Comparison of ENCODE assay signal across 11 mouse cellular contexts in the genomic region with DNA sequence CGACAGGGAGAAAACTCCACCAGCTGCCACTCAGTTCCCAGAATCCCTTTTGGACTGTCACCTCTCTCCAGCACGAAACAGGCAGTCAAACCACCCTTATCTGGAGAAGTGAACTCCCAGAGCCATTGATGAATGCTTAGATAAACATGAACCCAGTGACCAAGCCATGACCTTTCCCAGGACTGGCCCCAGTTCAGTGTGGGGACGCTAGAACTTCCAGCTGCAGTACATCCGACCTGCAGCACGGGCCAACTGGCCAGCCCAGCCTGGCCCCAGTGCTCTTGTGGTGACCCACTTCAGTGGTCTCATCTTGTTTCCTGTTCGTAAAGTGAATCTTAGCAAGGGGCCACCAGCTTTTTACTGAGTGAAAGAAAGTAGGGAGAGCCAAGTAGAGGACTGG. TPM values are rescaled to one million over a fixed set of nuclear protein-coding genes. Genes with fewer than 3 reads are reported as not detected.
DNase-seq lines count a peak whose midpoint lies in the region; ATAC-seq lines count a peak whose summit lies in the region.
"Had no signal": no experiment of that assay in that cellular context is flagged by ENCODE, and none has a peak within 500 bp of the region (broad histone marks: within the 10 kb centered on the region; RNA-seq: fewer than 3 reads in every experiment).

No protein-coding gene starts in this region.

- H3K36me3 ChIP-seq in limb, embryonic 11.5 days (ENCODE audit: control insufficient read depth, insufficient read depth, low read length) = no peaks in the 10 kb centered on the region
- H3K36me3 ChIP-seq: lung, embryonic 15.5 days had no signal

- H3K4me3 ChIP-seq in limb, embryonic 11.5 days (ENCODE audit: low read depth, low read length) = no peak overlapping the region
- H3K4me3 ChIP-seq: lung, embryonic 15.5 days had no signal

- H3K9ac ChIP-seq in limb, embryonic 11.5 days (ENCODE audit: low read length) = no peak overlapping the region
- H3K9ac ChIP-seq: lung, embryonic 15.5 days had no signal

- 15% methylated on average over 6 of the region's 6 CpGs for WGBS in limb, embryonic 11.5 days

- no peaks in the 10 kb centered on the region for H3K27me3 ChIP-seq in limb, embryonic 11.5 days (ENCODE audit: control insufficient read depth, insufficient read depth, low read length)
- H3K27me3 ChIP-seq: lung, embryonic 15.5 days had no signal

- peak; percentile 40 for DNase-seq in gastrocnemius, adult 18-20 months (ENCODE audit: low spot score)
- no peak for DNase-seq in gastrocnemius, postnatal 4 days (ENCODE audit: low spot score in 2 of 2)
- peak; percentile 43 for DNase-seq in urinary bladder, postnatal 14 days (ENCODE audit: low spot score)
- DNase-seq in urinary bladder, postnatal 25 days (ENCODE audit: low spot score) = no peak
- no peak for DNase-seq in limb, embryonic 11.5 days (ENCODE audit: low spot score)
- no peak for DNase-seq in spleen, postnatal 10 days (ENCODE audit: low spot score in 2 of 2)
- no peak for DNase-seq in urinary bladder, adult 2 months (ENCODE audit: low spot score)
- DNase-seq: cerebellum, adult 2 months had no signal

- no peak for ATAC-seq in limb, embryonic 11.5 days (ENCODE audit: insufficient number of reproducible peaks, low FRiP score, low TSS enrichment, low read depth)
- no peak for ATAC-seq in inflammation-experienced regulatory T-cells, adult 6 months

- H3K4me2 ChIP-seq in limb, embryonic 11.5 days (ENCODE audit: low read depth, severe bottlenecking) = no peak overlapping the region
- H3K4me2 ChIP-seq: lung, embryonic 15.5 days had no signal

- H3K27ac ChIP-seq in limb, embryonic 11.5 days (replicated peaks; ENCODE audit: low read depth, low read length) = 0 out of 2 replicates have a peak overlapping the region, but pooled peaks have one; percentile 1
- H3K27ac ChIP-seq: lung, embryonic 15.5 days had no signal

- peaks cover 13% of the 10 kb centered on the region; the same call in 1 of the 2 replicates for H3K4me1 ChIP-seq in limb, embryonic 11.5 days (ENCODE audit: control insufficient read depth, insufficient read depth, low read length)

- no peaks in the 10 kb centered on the region for H3K9me3 ChIP-seq in limb, embryonic 11.5 days (ENCODE audit: control insufficient read depth, low read length)
- H3K9me3 ChIP-seq: lung, embryonic 15.5 days had no signal

RNA-seq across cellular contexts. Expression of gene Ptges, which starts 36.3 kb away (rescaled TPM):
- 1 to 10 TPM; 2.9 to 4.0 TPM for total RNA-seq in gastrocnemius, adult 18-20 months (2021)
- total RNA-seq in gastrocnemius, postnatal 4 days (2021) = 10 to 100 TPM in 1 of 2 experiments, 1 to 10 TPM in 1; 8.8 to 12.1 TPM
- 7.9 and 10.3 TPM in 2 replicates for polyA plus RNA-seq in limb, embryonic 11.5 days (2014; fragmentation: Nextera tagmentation; extraction: Ambion mirVana)
- not detected for polyA plus RNA-seq in inflammation-experienced regulatory T-cells, adult 6 months (2017; shearing (Covaris generic))
- 64.8 and 69.3 TPM in 2 replicates for polyA plus RNA-seq in urinary bladder, adult 2 months (2012; rRNA removed)
- total RNA-seq: neutrophil, adult 5-6 weeks had no signal

RNA-seq across cellular contexts. Expression of gene Prrx2, which starts 58.6 kb away (rescaled TPM):
- total RNA-seq in gastrocnemius, adult 18-20 months (2021) = 1 to 10 TPM; 1.9 TPM
- 10 to 100 TPM; 12.3 to 13.3 TPM for total RNA-seq in gastrocnemius, postnatal 4 days (2021)
- polyA plus RNA-seq in limb, embryonic 11.5 days (2014; fragmentation: Nextera tagmentation; extraction: Ambion mirVana) = 138 and 155 TPM in 2 replicates
- polyA plus RNA-seq in inflammation-experienced regulatory T-cells, adult 6 months (2017; shearing (Covaris generic)) = not detected
- 16.4 and 21.9 TPM in 2 replicates for polyA plus RNA-seq in urinary bladder, adult 2 months (2012; rRNA removed)
- total RNA-seq: neutrophil, adult 5-6 weeks had no signal

RNA-seq across cellular contexts. Expression of gene Tor1b, which starts 59.4 kb away (rescaled TPM):
- total RNA-seq in gastrocnemius, adult 18-20 months (2021) = 10 to 100 TPM; 21.7 to 24.6 TPM
- total RNA-seq in gastrocnemius, postnatal 4 days (2021) = 10 to 100 TPM; 29.3 to 30.4 TPM
- 26.3 and 28.1 TPM in 2 replicates for polyA plus RNA-seq in limb, embryonic 11.5 days (2014; fragmentation: Nextera tagmentation; extraction: Ambion mirVana)
- polyA plus RNA-seq in inflammation-experienced regulatory T-cells, adult 6 months (2017; shearing (Covaris generic)) = 10 to 100 TPM; 15.6 to 26.9 (median 22.2) TPM
- 45.0 and 47.1 TPM in 2 replicates for polyA plus RNA-seq in urinary bladder, adult 2 months (2012; rRNA removed)

Comparison
In these comparisons a context has a peak if more than half of its experiments do, and no peak if none do; other contexts are left out.
1. DNase-seq: peak in gastrocnemius, adult 18-20 months (single experiment) and urinary bladder, postnatal 14 days (single experiment); none in gastrocnemius, postnatal 4 days (0 of 2), urinary bladder, postnatal 25 days (single experiment), limb, embryonic 11.5 days (single experiment), spleen, postnatal 10 days (0 of 2) and urinary bladder, adult 2 months (single experiment).
2. RNA of gene Prrx2, which starts 58.6 kb away (polyA plus RNA-seq): 138 to 155 TPM in limb, embryonic 11.5 days and 16.4 to 21.9 TPM in urinary bladder, adult 2 months; not detected in inflammation-experienced regulatory T-cells, adult 6 months; every median in the first group is over 10 times any median in the second.